Mouse (Mus musculus) midbrain, postnatal 0 days (tissue): ENCODE results near the gene Lrmda. TPM values are rescaled to one million over a fixed set of nuclear protein-coding genes. Genes with fewer than 3 reads are reported as not detected.
A peak's percentile ranks its signal among the peaks of the same experiment; 100 is the strongest.

Experiments
- ATAC-seq: fragments of 200-750 bp; cut with Nextera tagmentation; 2 replicates; pipeline ENCODE4 v1.8.0; 2017; ENCODE audit warnings: moderate number of reproducible peaks, mild to moderate bottlenecking, moderate TSS enrichment, moderate library complexity; ENCODE audit not compliant: low FRiP score
- DNase-seq: peaks from one replicate; pipeline ENCODE4 v3.0.0-alpha.2; 2015; ENCODE audit warnings: low spot score
- H3K27ac ChIP-seq: fragments of 300-500 bp; sonication (generic); 2 replicates; pipeline ENCODE4 v1.5.1; 2014; ENCODE audit warnings: low read depth, mild to moderate bottlenecking, low read length, mixed read lengths
- H3K27me3 ChIP-seq: fragments of 300-500 bp; sonication (generic); 2 replicates; pipeline ENCODE4 v1.6.1; 2014; ENCODE audit warnings: low read length, control low read depth, mixed read lengths; ENCODE audit not compliant: insufficient read depth
- H3K36me3 ChIP-seq: fragments of 300-500 bp; sonication (generic); 2 replicates; pipeline ENCODE4 v1.6.1; 2014; ENCODE audit warnings: low read length, control low read depth, mixed read lengths; ENCODE audit not compliant: insufficient read depth
- H3K4me1 ChIP-seq: fragments of 300-500 bp; sonication (generic); 2 replicates; pipeline ENCODE4 v1.6.1; 2014; ENCODE audit warnings: mild to moderate bottlenecking, control low read depth, antibody characterized with exemption, low read length, mixed read lengths; ENCODE audit not compliant: insufficient read depth
- H3K4me2 ChIP-seq: fragments of 300-500 bp; sonication (generic); 2 replicates; pipeline ENCODE4 v1.6.1; 2014; ENCODE audit warnings: low read depth, mild to moderate bottlenecking, low read length, mixed read lengths; ENCODE audit not compliant: poor library complexity, severe bottlenecking
- H3K4me3 ChIP-seq: fragments of 300-500 bp; sonication (generic); 2 replicates; pipeline ENCODE4 v1.5.1; 2014; ENCODE audit warnings: low read depth, mild to moderate bottlenecking, low read length, moderate library complexity
- H3K9ac ChIP-seq: fragments of 300-500 bp; sonication (generic); replicated peaks from 2 replicates; pipeline ENCODE4 v1.6.1; 2014; ENCODE audit warnings: mild to moderate bottlenecking, low read length, moderate library complexity, mixed read lengths; ENCODE audit not compliant: poor library complexity, severe bottlenecking
- H3K9me3 ChIP-seq: fragments of 300-500 bp; sonication (generic); 2 replicates; pipeline ENCODE4 v1.6.1; 2016; ENCODE audit warnings: low read length, control low read depth
- CTCF ChIP-seq: IDR thresholded peaks from 2 replicates; pipeline ENCODE4 v1.5.1; 2016; ENCODE audit warnings: antibody characterized with exemption, mild to moderate bottlenecking
- WGBS: fragments of 180-500 bp; shearing (Covaris S2); extraction: QIAGEN DNeasy Blood & Tissue Kit; methylation state at CpG from one replicate; pipeline ENCODE4 v1.1.7; 2014; 5-methylcytosine and 5-hydroxymethylcytosine counted together
- polyA plus RNA-seq: library from polyadenylated mRNA; unstranded; fragments of >200 nt; fragmentation: Nextera tagmentation; extraction: Ambion mirVana; gene quantifications from 2 replicates; pipeline ENCODE4 v1.2.1, GENCODE M21; 2015
- total RNA-seq: library from RNA; depleted of rRNA; stranded (reverse); fragments of >200 nt; gene quantifications from 2 replicates; pipeline ENCODE4 v1.2.3, GENCODE M21; 2014

Gene Lrmda
- total and polyA plus RNA-seq, 2 experiments from 2014 or later: 0.35 TPM; not detected in 1

DNA sequence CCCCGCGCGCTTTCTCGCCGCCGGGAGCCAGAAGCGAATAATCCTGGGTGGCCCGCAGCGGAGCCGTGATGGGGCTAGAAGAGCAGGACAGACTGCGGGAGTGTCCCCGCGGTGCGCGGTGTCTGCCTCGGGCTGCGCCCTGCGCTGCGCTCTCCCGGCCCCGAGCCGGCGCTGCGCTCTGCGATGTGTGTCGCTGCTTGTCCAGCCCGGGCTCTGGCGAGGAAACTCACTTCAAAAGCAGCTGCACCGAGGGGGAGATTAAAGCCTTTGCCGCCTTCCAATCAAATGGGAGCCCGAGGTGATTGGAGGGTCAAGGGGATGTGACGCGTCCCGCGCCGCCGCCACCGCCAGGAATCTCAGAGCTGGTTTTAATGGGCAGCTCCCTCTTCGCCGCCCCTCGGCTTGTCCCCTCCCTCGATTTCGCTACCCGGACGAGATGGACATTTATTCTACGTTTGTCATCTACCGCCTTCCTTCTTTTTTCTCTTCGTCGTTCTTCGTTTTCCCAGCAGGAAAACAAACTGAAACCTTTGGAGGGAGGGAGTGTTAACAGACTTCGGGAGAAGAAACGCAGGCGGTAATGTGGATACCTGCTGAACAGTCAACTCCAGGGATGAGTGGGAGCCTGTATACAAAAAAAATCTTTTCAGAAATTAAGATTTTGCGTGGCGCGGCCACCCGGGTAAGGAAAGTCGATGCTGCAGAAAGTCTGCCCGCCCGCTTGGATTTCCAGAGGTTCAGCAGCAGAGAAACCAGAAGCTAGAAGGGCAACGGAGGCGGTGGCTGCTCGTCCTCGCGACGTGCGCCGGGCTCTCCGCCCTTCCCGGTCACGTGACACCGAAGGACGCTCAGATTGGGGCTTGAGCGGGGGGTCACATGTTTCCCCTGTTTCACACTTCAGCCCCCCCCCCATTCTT is 31.6 kb upstream of the Lrmda start:
- peak overlapping the region; percentile 91 for H3K4me2 ChIP-seq
- WGBS: under 1% methylated on average over 73 of the region's 74 CpGs
- H3K4me3 ChIP-seq: peak overlapping the region; percentile 78
- no peaks in the 10 kb centered on the region for H3K9me3 ChIP-seq
- peak; percentile 48 for TF ChIP-seq CTCF
- H3K4me1 ChIP-seq: peaks cover 8% of the 10 kb centered on the region; the same call in 1 of the 2 replicates
- peaks cover 28% of the 10 kb centered on the region for H3K27me3 ChIP-seq
- peak overlapping the region; percentile 75 for H3K27ac ChIP-seq
- DNase-seq (peak; percentile 98), ATAC-seq (peak; percentile 88)
- no peaks in the 10 kb centered on the region for H3K36me3 ChIP-seq
- H3K9ac ChIP-seq: peak overlapping the region; percentile 74

DNA sequence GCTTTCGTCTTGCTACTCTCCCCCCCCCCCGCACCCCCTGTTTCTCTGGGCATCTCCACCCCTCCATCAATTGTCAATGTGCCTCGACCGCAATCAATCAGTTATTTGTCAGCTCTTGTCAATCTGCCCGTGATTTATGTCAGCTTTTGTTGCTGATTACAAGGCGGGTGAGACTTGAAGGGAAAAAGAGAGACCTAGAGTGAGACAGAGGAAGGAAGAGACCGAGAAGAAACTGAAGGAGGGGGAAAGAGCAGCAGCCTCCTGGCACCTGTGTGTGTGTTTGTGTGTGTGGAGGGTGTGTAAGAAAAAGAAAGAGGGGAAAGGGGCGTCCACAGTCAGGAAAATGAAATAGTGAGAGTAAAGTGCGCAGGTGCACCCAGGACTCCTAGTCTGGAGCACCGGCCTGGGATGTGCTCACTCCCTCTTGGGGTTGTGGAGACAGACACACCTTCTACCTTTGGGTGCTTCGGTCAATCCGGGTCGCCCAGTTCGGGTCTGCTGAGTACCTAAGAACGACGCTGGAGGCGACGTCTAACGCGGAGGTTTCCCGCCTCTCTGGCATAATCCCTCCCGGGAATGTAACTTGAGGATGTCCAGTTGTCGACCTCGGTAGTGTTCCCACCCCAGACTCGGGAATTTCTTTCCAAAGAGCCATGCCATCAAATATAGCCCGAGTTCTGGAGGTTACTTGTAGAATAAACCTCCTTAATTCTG is 30.8 kb upstream of the Lrmda start:
- ATAC-seq: no peak
- peak overlapping the region; percentile 78 for H3K4me3 ChIP-seq
- peak; percentile 22 for DNase-seq
- H3K9ac ChIP-seq: no peak overlapping the region
- H3K4me1 ChIP-seq: peaks cover 7% of the 10 kb centered on the region; the same call in 1 of the 2 replicates
- no peak for TF ChIP-seq CTCF
- H3K27ac ChIP-seq: peak overlapping the region; percentile 38; the same call in 1 of the 2 replicates
- WGBS: under 1% methylated on average over 25 of the region's 26 CpGs
- H3K4me2 ChIP-seq: peak overlapping the region; percentile 91
- H3K36me3 ChIP-seq: no peaks in the 10 kb centered on the region
- H3K27me3 ChIP-seq: peaks cover 32% of the 10 kb centered on the region
- no peaks in the 10 kb centered on the region for H3K9me3 ChIP-seq

DNA sequence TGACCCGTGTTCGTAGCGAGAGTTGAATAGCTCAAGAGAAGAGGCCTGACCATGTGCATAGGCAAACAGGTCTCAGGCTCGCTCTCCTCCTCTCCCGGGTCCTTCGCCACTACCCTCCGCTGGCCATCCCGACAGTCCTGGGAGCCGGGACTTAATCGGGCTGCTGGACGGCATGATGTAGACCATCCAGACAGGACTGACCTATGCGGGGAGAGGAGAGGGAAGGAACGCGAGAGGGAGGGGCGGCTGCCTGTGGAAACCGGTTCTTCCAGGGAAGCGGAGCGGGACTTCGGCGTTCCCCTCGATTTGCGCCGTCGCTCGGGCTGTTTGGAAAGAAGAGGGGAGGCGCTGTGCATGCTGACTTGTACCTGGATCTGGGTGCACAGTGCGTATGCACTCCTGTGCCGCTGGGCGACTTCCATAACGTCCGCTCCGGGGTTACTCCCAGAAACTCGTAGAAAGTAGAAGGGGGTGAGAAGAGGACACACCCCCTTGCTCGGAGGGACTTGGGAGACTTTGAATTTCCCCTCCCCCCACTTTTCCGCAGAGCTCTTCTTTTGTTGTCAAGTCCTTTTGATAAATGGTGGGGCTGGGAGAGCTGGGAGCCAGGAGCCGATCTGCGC is 30.1 kb upstream of the Lrmda start, which contains the start of gene Zfp503:
Zfp503 (minus strand) TSS at position 311 of the 623 bp plus-strand sequence.
- H3K4me1 ChIP-seq: peaks cover 7% of the 10 kb centered on the region; the same call in 1 of the 2 replicates
- DNase-seq: peak; percentile 64
- H3K9me3 ChIP-seq: no peaks in the 10 kb centered on the region
- no peak for ATAC-seq
- H3K4me3 ChIP-seq: peak within 1 kb of the TSS; percentile 78
- under 1% methylated on average over 37 of the region's 37 CpGs for WGBS
- TF ChIP-seq CTCF: peak; percentile 41
- peak within 1 kb of the TSS; percentile 38; the same call in 1 of the 2 replicates for H3K27ac ChIP-seq
- no peaks in the 10 kb centered on the region for H3K36me3 ChIP-seq
- peak within 1 kb of the TSS; percentile 91 for H3K4me2 ChIP-seq
- no peak within 1 kb of the TSS for H3K9ac ChIP-seq
- peaks cover 38% of the 10 kb centered on the region for H3K27me3 ChIP-seq

DNA sequence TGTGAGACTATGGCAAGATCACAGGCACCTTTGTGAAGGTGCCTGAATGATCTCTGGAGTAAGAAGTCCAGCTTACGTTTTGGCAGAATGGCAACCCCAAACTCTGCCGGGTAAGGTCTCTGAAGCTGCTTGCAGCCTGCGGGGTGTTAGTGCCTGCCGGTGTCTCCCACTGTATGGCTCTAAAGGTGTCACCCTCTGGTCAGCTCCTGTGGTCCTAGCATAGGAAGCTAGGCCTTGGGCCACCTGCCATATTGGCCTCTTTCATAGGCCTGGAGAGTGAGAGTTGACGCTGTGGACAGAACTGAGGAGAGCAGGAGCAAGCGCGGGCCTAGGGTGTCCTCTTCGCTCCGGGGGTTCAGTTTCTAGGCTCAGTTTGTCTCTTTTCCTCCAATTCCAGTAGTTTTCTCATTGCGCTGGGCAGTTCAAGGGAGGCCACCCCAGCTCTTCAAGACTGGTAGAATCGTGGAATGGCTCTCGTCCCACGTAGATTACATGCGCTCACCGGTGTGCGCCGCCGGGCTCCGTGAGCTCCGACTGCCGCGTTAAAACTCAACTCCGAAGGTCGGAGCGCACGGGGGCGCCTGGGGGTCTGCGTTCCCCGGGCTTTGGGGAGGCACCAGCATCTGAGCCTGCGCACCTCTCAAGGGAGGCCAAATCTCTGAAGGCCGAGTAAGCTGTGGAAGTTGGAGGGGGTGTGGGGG is 29.0 kb upstream of the Lrmda start:
- H3K4me1 ChIP-seq: peaks cover 13% of the 10 kb centered on the region
- peak overlapping the region; percentile 78; the same call in 1 of the 2 replicates for H3K4me3 ChIP-seq
- peak overlapping the region; percentile 91 for H3K4me2 ChIP-seq
- no peak for DNase-seq
- H3K27ac ChIP-seq: 0 out of 2 replicates have a peak overlapping the region, but pooled peaks have one; percentile 26
- no peaks in the 10 kb centered on the region for H3K36me3 ChIP-seq
- H3K9me3 ChIP-seq: no peaks in the 10 kb centered on the region
- TF ChIP-seq CTCF: no peak
- peaks cover 40% of the 10 kb centered on the region for H3K27me3 ChIP-seq
- ATAC-seq: no peak
- 4% methylated on average over 31 of the region's 31 CpGs for WGBS
- no peak overlapping the region for H3K9ac ChIP-seq

DNA sequence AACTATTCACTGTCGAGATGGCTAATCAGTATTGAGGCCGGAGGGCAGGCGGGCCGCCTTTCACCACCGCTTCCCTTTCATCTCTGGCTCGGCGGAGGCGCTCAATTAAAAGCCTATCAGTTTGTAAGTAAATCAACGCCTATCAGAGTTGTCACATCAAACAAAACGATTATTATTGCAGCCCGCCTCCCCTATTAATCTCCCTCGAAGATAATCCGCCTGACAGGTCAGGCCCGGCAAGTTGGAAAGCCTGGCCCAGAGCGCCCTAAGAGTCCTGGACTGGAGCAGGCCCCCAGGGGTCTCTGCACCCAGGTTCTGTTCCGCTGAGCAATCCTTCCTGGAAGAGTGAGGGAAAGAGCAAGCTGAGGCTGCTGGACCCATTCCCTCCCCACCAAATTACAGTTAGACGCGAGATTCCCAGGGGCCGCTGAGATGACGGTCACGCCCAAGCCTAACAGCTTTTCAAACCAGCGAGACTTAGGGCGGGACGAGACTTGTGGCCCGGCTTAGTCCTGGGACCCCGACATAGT is 28.2 kb upstream of the Lrmda start:
- no peak overlapping the region for H3K27ac ChIP-seq
- DNase-seq (peak; percentile 33), ATAC-seq (no peak)
- TF ChIP-seq CTCF: no peak
- no peaks in the 10 kb centered on the region for H3K36me3 ChIP-seq
- peaks cover 16% of the 10 kb centered on the region for H3K4me1 ChIP-seq
- WGBS: 6% methylated on average over 26 of the region's 26 CpGs
- H3K4me3 ChIP-seq: no peak overlapping the region
- H3K9ac ChIP-seq: no peak overlapping the region
- peaks cover 40% of the 10 kb centered on the region for H3K27me3 ChIP-seq
- H3K9me3 ChIP-seq: no peaks in the 10 kb centered on the region
- H3K4me2 ChIP-seq: peak overlapping the region; percentile 26
